In genomic region chr2:173595374-173595781, GRCm38 (mm10) we compare ENCODE assay signal across 8 mouse cellular contexts. TPM values are rescaled to one million over a fixed set of nuclear protein-coding genes. Genes with fewer than 3 reads are reported as not detected.
DNase-seq lines count a peak whose midpoint lies in the region; ATAC-seq and TF ChIP-seq lines count a peak whose summit lies in the region.
"Had no signal": no experiment of that assay in that cellular context is flagged by ENCODE, and none has a peak within 500 bp of the region (broad histone marks: within the 10 kb centered on the region; RNA-seq: fewer than 3 reads in every experiment).

No protein-coding gene starts in this region.

- intact Hi-C loops in left cerebral cortex, postnatal 14 days (cut with DNase I), result no loop called here
- intact Hi-C loops in left cerebral cortex, postnatal 10 days (cut with DNase I), result no loop called here

- H3K4me3 ChIP-seq in layer of hippocampus, adult 2 months, result no peak overlapping the region
- H3K4me3 ChIP-seq in olfactory bulb, adult 2 months (ENCODE audit: insufficient read depth, low read depth, low read length), result no peak overlapping the region

- TF ChIP-seq CTCF in layer of hippocampus, adult 2 months (conservative IDR thresholded peaks at IDR 0.05), result peak; percentile 68
- peak; percentile 25; the same call in 1 of the 2 replicates for TF ChIP-seq CTCF in olfactory bulb, adult 2 months (IDR thresholded peaks at IDR 0.05; ENCODE audit: insufficient read depth, low read depth, low read length)

- 55% methylated on average over 10 of the region's 10 CpGs for WGBS in olfactory bulb, adult 2 months

- H3K27ac ChIP-seq in layer of hippocampus, adult 2 months, result no peak overlapping the region
- H3K27ac ChIP-seq in olfactory bulb, adult 2 months (ENCODE audit: insufficient read depth, low read depth, low read length), result no peak overlapping the region

- no peak for TF ChIP-seq POLR2A in olfactory bulb, adult 2 months (IDR thresholded peaks at IDR 0.05; ENCODE audit: insufficient read depth, low read depth, low read length)

- ATAC-seq in CD4-positive, CD25-positive, alpha-beta regulatory T cell, adult 4 months, result peak; percentile 83

- no peaks in the 10 kb centered on the region for H3K4me1 ChIP-seq in olfactory bulb, adult 2 months (ENCODE audit: control insufficient read depth, insufficient read depth, low read length)

- DNase-seq in layer of hippocampus, adult 2 months (ENCODE audit: low spot score in 2 of 2), result no peak
- DNase-seq in layer of hippocampus, adult 18-20 months (ENCODE audit: low spot score in 2 of 2), result no peak
- peak; percentile 78 for DNase-seq in R1 (ENCODE audit: low read depth, low spot score)
- DNase-seq in left cerebral cortex, postnatal 14 days (ENCODE audit: low spot score in 2 of 2), result no peak
- DNase-seq in left cerebral cortex, postnatal 10 days (ENCODE audit: extremely low spot score in 1 of 2, low spot score in 2 of 2), result no peak
- DNase-seq: gastrocnemius, postnatal 36 days had no signal

RNA-seq across cellular contexts. Expression of gene Ankrd60, which starts 17.2 kb away (rescaled TPM):
- not detected for total RNA-seq in layer of hippocampus, adult 2 months (2021)
- not detected for total RNA-seq in layer of hippocampus, adult 18-20 months (2021)
- polyA plus RNA-seq in CD4-positive, CD25-positive, alpha-beta regulatory T cell, adult 4 months (2017; shearing (Covaris generic)), result under 1 TPM in 1 of 2 experiments, not detected in 1; 0.86 TPM
- polyA plus RNA-seq in olfactory bulb, adult 2 months (2012; ENCODE audit: insufficient read depth, insufficient read length, low replicate concordance, missing spikeins), result not detected in 2 replicates
- not detected for total RNA-seq in left cerebral cortex, postnatal 14 days (2021)
- not detected for total RNA-seq in left cerebral cortex, postnatal 10 days (2021)
- total RNA-seq: gastrocnemius, postnatal 36 days had no signal
